Mouse (Mus musculus): ENCODE measurements around the gene Wbp1l.

- TF ChIP-seq JUND (IDR thresholded peaks at IDR 0.05; ENCODE audit: low read depth, low read length) (no peak), MYC (IDR thresholded peaks at IDR 0.05; ENCODE audit: low read depth, low read length) (no peak), MAX (IDR thresholded peaks at IDR 0.05; ENCODE audit: low read length) (no peak)
Measured at GRCm38 (mm10) chr19:46599375-46600256, 732 bp downstream of the Wbp1l start.

Measured in MEL (cell line).